In the genomic region with DNA sequence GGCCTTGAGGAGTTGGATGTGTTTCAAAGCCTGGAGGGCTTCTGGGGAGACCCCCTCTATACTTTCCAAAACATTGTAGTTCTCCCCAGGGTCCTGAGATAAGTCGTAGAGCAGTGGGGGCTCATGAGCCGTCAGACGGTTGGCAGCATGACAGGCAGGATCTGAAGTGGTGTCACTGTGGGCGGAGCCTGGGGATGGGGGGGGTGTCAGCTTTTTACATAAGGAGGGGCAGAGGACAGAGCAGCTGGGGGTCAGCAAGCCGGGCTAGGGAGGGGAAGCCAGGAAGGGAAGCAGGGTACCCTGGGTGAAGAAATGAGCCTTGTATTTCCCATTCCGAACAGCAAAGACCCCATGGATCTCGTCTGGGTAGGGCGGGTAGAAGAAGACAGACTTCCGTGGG, we compare ENCODE assay signal across 26 mouse cellular contexts. TPM values are rescaled to one million over a fixed set of nuclear protein-coding genes. Genes with fewer than 3 reads are reported as not detected.
"Had no signal": no experiment of that assay in that cellular context is flagged by ENCODE, and none has a peak within 500 bp of the region (broad histone marks: within the 10 kb centered on the region; RNA-seq: fewer than 3 reads in every experiment).

No protein-coding gene starts in this region.

- H3K36me3 ChIP-seq: heart, embryonic 12.5 days; hindbrain, embryonic 12.5 days; intestine, embryonic 15.5 days; limb, embryonic 12.5 days; liver, embryonic 13.5 days had no signal

- H3K9me3 ChIP-seq: heart, embryonic 12.5 days; hindbrain, embryonic 10.5 days; hindbrain, embryonic 12.5 days; intestine, embryonic 15.5 days; limb, embryonic 10.5 days; limb, embryonic 12.5 days; liver, embryonic 13.5 days had no signal

- H3K27me3 ChIP-seq: heart, embryonic 12.5 days; hindbrain, embryonic 12.5 days; intestine, embryonic 15.5 days; liver, embryonic 13.5 days had no signal

- DNase-seq: gastrocnemius, adult 2 months; gastrocnemius, postnatal 10 days; gastrocnemius, postnatal 25 days; heart, adult 2 months; heart, postnatal 10 days; heart, postnatal 4 days; kidney, adult 18-20 months; kidney, adult 8-10 months; kidney, postnatal 10 days; kidney, postnatal 4 days; liver; liver, embryonic 13.5 days had no signal

- H3K27ac ChIP-seq: gastrocnemius, adult 2 months; heart, adult 2 months; hindbrain, embryonic 10.5 days; hindbrain, embryonic 12.5 days; hindbrain, embryonic 14.5 days; intestine, embryonic 15.5 days; layer of hippocampus, adult 2 months; left cerebral cortex, adult 2 months; limb, embryonic 10.5 days; limb, embryonic 12.5 days; liver, embryonic 13.5 days had no signal

- H3K4me3 ChIP-seq: gastrocnemius, adult 2 months; heart, adult 2 months; heart, embryonic 12.5 days; hindbrain, embryonic 10.5 days; hindbrain, embryonic 12.5 days; intestine, embryonic 15.5 days; layer of hippocampus, adult 2 months; left cerebral cortex, adult 2 months; limb, embryonic 10.5 days; limb, embryonic 12.5 days; liver, embryonic 13.5 days had no signal

RNA-seq across cellular contexts. Expression of a gene that starts 26.1 kb away (rescaled TPM):
- polyA plus RNA-seq: inflammation-experienced regulatory T-cells, adult 6 months had no signal

RNA-seq across cellular contexts. Expression of a gene that starts 43.9 kb away (rescaled TPM):
- polyA plus RNA-seq: hindbrain, embryonic 10.5 days; hindbrain, embryonic 12.5 days; hindbrain, embryonic 14.5 days; intestine, embryonic 15.5 days; intestine, postnatal 0 days; kidney, embryonic 14.5 days; kidney, embryonic 16.5 days; limb, embryonic 10.5 days; limb, embryonic 12.5 days; liver, embryonic 11.5 days had no signal
